Mouse (Mus musculus) natural killer cell, adult 2 months (primary cell): ENCODE results near the gene Zfp790.
A peak's percentile ranks its signal among the peaks of the same experiment; 100 is the strongest.
"Not testable (repeated sequence)": the region's sequence is repeated elsewhere in the genome, so short reads cannot be mapped to it uniquely, and the experiment has no call there.

Experiments
- DNase-seq, 2 experiments: peaks; one replicate each; pipeline ENCODE4 v3.0.0; 2022; ENCODE audit warnings: low spot score in 2 of 2

The Zfp790 gene

GRCm38 (mm10) chr7:29842105-29842504, 26.2 kb downstream of the Zfp790 start:
- no peak for DNase-seq

- DNase-seq = no peak
Measured at GRCm38 (mm10) chr7:29844616-29845015, 28.7 kb downstream of the Zfp790 start.

- DNase-seq = no peak
Measured at GRCm38 (mm10) chr7:29852831-29853218, 36.9 kb downstream of the Zfp790 start.

GRCm38 (mm10) chr7:29853219-29853842, 37.4 kb downstream of the Zfp790 start, which contains the start of gene Zfp940:
Gene Zfp940, minus strand, starts transcription at chr7:29853669.
- peak; percentile 67 to 75 for DNase-seq

- peak; percentile 69 to 77 for DNase-seq
Measured at GRCm38 (mm10) chr7:29859532-29860517, 43.9 kb downstream of the Zfp790 start, which contains the start of gene Zfp420. Gene Zfp420, plus strand, starts transcription at chr7:29859979.

- no peak for DNase-seq
Measured at GRCm38 (mm10) chr7:29861660-29862059, 45.7 kb downstream of the Zfp790 start.

- DNase-seq = no peak
Measured at GRCm38 (mm10) chr7:29874256-29874655, 58.3 kb downstream of the Zfp790 start.

GRCm38 (mm10) chr7:29877561-29877960, 61.6 kb downstream of the Zfp790 start:
- DNase-seq = not testable (repeated sequence)

GRCm38 (mm10) chr7:29880056-29880455, 64.1 kb downstream of the Zfp790 start:
- no peak for DNase-seq
